Mouse (Mus musculus) cerebellum, adult 11 months (tissue): ENCODE data around the gene Lrrc4.

Source experiments
- DNase-seq: peaks from one replicate; pipeline ENCODE4 v3.0.0; 2022

Lrrc4 gene

GRCm38 (mm10) chr6:28720391-28721171 is 111.0 kb downstream of the Lrrc4 start:
- peak; percentile 19 for DNase-seq

DNA sequence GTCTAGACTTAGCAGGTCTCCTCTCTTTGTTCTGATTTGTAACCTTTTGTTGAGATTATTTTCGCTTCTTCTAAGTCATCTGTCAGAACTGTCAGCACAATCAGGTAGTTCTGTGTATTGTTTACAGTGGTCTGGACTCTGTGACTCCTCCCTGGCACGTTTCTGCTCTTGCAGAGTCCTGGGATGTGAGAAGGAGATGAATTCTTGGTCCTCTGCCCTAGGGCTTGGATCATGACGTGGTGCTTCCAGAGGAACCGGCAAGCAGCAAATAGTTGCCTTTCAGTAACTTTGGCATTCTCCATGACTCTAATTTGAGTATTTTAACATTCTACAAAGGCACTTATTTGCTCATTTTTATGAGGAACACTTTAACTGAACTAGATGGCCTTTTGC is 113.7 kb downstream of the Lrrc4 start:
- no peak for DNase-seq

DNA sequence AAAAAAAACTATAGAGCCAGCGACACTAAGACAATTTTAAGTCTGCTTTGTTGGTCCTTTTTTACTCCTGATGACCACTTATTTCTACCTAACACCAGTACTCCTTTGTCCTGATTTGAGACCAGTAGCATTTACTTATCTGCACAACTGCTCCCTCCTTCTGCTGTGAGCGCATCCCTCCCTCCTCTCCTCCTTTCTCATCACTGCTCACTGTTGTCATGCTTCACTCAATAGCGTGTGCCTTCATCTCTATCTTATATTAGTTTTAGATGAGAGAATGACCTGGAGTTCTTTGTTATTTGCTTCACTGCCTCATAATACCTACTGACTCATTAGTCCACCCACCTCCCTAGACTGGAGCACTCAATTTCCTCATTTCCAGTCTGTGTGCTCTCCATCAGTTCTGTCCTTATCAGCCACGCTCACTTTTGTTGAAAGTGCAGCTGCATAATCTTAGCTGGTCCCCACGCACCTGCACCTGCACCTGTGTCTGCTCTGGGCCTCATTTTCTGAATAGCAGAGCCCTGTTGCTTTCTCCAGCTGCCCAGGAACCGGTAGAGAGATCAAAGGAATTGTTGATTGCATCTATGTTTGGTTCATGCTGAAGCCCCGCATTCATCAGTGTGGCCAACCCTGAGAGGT is 114.2 kb downstream of the Lrrc4 start:
- no peak for DNase-seq

DNA sequence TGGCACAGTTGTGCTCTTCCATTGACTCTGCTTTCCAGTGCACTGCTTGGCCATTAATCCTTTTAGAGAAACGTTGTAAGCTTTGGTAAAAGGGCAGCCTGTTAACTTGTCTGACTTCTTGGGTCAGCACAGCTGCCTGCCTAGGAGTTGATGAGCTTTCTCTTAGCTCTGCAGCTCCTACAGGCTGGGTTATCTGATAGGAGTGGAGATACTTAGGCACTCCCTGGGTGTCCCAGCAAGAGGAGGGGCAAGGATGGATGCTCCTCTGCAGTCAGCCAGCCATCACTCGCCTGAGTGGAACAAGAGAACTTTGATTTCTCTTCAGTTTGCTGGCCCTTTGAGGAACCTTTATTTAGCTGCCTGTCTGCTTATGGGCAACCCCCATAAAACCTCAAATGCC is 121.5 kb downstream of the Lrrc4 start:
- no peak for DNase-seq

DNA sequence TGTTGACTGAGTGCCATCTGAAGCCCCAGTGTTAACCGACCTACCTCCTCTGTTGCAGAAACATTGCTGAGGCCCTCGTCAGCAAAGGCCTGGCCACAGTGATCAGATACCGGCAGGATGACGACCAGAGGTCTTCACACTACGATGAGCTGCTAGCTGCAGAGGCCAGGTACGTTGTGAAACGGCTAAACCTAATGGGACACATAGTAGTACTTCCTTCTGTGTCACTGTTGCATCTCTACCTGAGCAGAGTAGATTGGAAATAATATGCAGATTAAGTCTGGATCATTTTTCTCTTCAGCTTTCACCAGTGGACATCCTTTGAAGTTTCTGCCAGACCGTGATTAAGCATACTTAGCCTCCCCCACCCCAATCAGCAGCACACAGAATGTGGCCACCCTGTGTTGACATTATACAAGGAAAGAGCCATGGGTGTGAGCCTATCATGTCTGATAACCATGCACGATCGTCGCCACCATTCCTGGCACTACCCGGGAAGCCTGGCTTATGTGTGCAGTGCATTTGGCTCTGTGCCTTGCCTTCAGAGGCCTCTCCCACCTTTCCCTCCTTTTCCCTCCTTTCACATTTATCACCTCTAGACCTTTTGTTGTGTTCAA is 124.5 kb downstream of the Lrrc4 start:
- peak; percentile 35 for DNase-seq

DNA sequence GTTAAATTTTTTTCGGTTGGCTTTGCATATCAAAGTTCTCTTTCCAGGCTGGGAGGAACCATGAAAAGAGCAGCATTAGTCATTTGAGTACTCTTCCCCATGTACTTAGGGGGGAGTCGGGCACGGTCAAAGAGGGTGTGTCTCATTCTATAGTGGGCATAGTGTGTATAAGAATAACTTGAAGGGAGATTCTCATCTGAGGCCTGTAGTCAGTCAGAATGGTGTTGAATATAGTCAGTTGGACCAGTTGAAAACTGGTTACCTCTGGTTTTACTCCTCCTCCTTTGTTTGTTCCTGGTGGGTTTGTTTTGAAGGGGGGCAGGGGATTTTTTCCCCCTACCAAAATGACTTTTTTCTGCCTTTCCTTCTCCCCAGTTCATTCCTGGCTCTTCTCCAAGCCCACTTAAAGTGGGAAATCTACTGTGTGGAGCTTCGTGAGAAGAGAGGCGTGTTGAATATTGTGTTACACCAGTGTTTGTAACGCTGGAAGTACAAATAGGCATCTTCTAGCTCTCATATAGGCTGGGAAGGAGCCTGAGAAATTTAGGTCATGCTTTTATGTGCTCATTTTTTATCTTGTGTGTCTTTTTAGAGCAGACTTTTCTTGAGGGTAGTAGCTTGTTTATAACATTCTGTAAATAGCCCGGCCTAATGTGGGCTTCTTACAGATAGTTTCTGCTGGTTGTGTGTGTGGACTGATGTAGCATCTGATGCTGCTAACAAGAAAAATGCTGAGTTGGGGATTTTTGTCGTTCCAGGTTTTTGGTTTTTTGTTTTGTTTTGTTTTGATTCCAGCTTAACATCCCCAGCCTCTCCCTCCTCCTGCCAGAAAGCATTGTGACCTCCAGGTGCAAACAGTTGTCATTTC is 125.2 kb downstream of the Lrrc4 start:
- no peak for DNase-seq

DNA sequence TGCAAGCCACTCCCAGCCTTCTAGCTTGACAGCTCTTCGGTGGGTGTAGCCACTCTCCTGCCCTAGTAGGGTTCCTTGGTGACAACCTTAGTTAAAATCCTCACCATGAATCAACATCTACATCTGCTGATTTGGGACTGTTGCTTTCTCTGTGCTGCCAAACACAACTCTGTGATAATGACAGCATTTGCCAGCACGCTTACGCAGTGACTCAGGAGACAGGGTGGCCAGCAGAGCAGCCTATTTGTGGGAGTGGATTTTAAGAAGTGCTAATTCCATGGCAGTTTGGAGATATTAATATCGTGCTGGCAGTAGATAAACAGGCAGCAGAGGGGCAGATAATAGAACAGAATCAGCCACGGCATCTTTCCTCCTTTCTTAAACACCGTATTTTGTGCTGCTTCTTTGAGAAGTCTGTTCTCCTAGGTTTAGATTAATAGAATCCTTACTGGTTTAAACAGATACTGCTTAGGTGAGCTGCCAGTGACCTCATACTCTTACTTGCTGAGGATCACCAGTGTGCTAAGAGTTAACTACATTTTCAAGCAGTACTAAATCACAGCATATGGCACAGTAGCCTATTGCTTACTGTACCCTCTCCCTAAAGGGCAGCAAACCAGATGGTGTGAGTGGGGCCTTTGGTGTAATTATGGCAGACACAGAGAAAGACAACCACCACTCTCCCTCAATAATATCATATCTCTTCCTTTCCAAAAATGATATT is 126.0 kb downstream of the Lrrc4 start:
- peak; percentile 34 for DNase-seq

DNA sequence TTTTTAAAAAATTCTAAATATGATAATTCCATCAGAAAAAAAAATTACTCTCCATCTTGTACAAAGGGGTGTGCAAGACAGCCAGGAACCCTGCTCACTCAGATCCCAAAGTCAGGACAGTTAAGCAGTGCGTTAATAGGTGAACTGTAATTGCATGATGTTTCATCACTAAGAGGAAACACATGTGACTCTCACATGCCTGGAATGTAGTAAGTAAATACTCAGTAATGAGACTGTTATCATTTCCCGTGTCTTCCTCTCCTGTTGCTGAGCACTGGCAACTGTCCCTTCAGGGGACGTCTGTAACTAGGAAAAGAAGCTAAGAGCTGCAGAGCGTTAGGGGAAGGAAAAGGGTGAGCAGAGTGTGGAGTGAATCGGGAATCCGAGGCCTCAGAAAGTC is 126.9 kb downstream of the Lrrc4 start:
- DNase-seq, result no peak

GRCm38 (mm10) chr6:28697214-28697613 is 134.3 kb downstream of the Lrrc4 start:
- no peak for DNase-seq

DNA sequence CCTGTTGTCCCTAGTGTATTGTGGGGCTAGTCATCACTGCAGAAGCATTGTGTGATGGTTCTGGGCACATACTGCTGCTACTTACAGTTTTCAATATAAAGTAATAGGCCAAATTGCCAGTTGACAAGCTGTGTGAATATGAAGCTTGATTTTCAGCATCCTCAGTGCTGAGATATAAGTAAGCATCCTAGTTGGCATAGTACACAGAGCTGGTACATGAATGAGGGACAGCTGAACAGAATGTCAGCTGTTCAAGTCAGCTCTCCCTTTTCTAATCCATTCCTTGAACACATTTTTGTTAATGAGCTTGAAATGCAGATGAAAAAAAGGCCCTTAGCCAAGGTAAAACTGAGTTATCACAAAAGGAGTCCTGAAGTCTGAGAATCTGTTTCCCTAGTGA is 138.9 kb downstream of the Lrrc4 start:
- no peak for DNase-seq

DNA sequence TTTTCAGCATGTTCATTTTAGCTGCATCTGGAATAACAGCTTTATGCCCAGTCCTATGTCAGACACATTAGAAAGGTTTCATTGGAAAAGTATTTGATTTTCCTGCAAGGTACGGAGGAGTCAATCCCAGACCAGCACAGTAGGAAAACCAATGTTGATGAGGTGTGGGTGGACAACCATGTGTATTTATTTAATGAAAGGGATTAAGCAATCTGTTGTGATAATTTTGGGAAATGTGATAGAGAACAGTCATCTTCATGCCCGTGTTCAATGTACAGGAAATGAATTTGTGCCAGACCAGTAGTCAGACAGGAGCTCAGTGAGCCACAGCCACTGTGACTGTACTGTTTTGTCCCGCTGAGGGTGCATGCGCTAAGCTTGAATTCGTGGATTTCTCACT is 143.8 kb downstream of the Lrrc4 start:
- no peak for DNase-seq

GRCm38 (mm10) chr6:28685745-28686144 is 145.8 kb downstream of the Lrrc4 start:
- DNase-seq, result no peak

GRCm38 (mm10) chr6:28685052-28685451 is 146.5 kb downstream of the Lrrc4 start:
- DNase-seq, result no peak

- DNase-seq, result no peak
These were observed 149.8 kb downstream of the Lrrc4 start for GRCm38 (mm10) chr6:28681521-28682457.

- no peak for DNase-seq
These were observed 151.0 kb downstream of the Lrrc4 start for GRCm38 (mm10) chr6:28680537-28680936.

- no peak for DNase-seq
These were observed 152.7 kb downstream of the Lrrc4 start for GRCm38 (mm10) chr6:28678896-28679295.

DNA sequence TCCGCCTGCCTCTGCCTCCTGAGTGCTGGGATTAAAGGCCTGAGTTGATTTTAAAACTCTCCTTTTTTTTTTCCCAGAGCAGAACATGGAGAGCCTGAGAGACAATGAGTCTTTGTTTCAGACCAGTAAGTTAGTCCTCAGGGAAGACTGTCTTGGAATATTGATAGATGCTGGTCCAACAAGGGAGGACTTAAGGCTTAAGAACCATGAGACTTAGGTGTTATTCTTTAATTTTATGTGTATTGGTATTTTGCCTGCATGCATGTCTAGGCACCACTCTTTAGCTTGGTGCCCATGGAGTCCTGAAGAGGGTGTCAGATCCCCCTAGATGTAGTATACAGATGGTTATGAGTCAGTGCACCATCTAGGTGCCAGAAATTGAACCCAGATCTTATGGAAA is 156.9 kb downstream of the Lrrc4 start:
- no peak for DNase-seq

DNA sequence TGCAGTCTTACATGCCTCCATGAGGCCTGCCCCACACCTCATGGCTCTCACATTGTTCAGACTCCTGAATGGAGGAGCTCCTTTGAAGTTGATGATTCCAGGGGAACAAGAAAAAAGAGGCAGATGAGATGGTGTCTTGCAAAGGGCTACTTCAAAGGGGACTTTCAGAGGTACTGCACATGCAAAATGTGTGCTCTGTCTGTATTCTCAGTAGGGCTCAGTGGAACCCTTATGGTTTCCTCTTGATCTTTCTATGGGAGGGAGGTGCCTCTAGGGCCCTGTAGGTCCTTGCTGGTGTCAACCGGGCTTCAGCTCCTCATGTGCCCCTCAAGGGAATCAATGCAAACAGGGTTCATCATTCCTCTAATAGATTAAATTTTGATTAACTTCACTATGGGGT is 159.2 kb downstream of the Lrrc4 start:
- DNase-seq, result no peak

DNA sequence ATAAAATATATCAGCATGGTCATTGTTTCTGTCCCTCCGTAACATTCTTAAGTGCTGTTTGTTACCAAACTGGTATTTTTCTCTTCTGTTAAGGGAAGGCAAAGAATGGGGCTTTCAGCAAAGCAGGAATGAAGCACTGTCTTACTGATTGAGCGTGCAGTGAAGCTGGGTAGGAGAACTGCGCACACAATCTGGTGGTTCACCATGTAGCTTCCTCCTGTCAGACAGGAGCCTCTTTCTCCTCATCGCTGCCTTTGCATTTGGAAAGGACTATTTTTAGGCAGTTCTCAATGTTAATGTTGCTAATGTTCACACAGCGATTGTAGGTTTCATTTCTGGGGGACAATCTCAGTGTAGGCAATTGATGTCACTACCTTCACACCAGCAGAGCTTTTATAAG is 162.3 kb downstream of the Lrrc4 start:
- DNase-seq, result no peak

DNA sequence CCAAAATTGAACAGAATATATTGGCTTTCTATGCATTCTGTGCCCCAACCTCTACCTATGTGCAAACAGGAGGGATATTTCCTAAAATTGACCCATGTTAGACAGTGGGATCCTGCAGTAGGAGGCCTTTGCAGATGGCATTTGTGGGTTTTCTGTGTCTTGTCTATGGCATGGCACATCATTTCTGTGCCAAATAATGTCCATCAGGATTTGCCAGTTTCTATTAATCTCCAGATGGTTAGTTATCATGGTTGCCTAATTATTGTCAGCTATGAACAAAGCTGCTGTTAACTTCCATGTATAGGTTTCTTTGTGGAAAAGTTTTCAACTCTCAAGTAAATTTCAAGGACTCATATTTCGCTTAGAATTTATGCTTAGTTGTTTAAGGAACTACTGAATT is 164.0 kb downstream of the Lrrc4 start:
- DNase-seq, result no peak

DNA sequence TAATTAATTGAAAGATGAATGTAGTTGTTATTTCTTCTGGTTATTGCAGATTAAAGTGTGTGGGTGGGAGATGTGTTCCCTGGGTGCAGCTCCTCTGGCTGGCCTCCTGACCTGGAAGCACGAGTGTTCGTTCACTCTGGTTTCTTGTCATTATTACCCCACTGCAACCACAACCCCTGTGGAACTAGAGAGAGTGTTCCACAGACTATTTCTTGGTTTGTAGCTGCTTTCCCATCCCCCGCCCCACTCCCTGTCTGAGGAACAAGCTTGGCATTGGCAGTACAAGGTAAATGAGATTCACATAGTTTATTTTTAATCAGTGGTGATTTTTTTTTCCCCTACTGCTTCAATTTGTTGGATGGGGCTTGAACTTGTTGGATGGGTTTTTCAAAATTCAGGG is 166.8 kb downstream of the Lrrc4 start:
- DNase-seq, result no peak
